Mouse (Mus musculus): ENCODE data around the gene Taf12.

The Taf12 gene

DNA sequence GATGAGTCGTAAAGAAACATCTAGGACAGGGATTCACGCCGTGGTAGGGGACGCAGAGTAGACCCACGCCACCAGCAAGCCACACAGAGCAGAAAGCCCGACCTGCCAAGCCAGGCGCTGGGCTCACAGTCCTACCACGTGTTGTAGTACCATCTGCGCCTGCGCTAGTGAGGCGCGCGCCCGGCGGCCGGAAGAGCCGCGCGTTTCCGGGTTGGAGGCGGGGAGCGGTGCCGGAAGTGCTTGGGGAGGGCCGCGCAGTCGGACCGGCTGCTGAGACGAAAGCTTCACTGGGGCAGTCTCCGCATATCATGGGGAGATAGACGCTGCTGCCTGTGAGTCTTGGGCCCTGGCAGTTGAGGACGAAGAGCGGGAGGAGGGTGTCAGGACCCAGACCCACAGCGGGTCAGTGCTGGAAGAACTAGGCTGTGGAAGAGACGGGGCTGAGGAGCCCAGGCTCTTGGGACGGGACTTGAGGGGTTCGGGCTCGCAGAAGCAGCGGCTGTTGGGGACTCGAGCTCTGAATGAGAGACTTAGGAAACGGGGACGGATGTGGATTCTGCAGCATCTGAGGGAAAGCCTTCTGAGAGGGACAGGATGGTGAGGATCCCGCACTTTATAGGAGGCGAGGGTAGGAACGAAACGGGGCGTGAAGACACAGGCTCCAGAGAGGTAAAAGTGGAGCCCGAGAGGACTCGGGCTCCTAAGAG lies at the start of gene Taf12:
Gene Taf12 (plus strand): TSS at position 220 of the 707 bp plus-strand sequence.
- peak; percentile 92 for DNase-seq (ENCODE audit: low spot score)

DNA sequence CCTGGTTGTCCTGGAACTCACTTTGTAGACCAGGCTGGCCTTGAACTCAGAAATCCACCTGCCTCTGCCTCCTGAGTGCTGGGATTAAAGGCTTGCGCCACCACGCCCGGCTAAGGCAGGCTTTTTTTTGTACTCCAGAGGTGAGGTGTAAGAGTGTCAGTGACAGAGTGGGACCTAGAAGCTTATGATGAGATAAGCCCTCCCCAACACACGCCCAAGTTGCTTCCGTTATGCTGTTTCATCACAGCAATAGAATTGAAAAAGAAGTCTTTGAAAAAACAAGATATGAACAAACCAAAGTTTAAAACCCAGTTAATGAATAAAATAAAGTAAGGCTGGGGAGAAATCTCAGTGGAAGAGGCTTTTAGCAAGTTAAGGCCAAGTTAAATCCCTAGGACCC lies 43.8 kb upstream of the Taf12 start:
- DNase-seq (ENCODE audit: low spot score), result no peak

DNA sequence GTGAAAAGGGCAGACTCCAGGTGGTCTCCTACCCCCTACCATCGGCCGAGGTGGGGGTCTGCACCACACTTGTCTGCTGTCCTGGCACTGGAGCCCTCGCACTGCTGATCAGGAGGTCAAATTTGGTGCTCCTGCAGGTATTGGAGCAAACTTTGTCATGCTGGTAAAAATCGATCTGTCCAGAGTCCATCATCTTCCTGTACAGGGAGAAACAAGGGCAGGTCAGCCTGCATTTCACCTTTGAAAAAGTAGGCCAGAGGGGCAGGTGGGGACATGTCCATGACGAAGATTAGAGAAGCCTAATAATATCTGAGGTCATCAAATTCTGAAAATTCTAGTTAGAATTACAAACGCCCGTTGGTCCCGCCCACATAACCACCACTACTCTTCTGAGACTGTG lies 39.5 kb upstream of the Taf12 start:
- DNase-seq (ENCODE audit: low spot score), result no peak

DNA sequence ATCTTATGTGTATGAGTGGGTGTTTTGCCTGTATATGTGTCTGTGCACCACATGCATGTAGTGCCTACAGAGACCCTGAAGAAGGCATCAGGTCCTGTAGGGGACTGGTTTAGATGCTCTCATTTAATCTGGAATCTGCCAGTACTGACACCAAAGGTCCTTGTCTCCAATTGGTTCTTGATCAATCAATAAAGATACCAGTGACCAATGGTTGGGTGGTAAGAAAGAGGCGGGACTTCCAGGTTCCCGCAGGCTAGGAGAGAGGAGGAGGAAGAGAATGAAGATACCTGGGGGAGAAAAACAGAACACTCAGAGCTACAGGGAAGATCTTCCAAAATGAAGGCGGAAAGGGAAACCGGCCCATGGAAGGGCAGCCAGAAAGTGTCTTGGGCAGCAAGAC lies 35.8 kb upstream of the Taf12 start:
- DNase-seq (ENCODE audit: low spot score), result no peak

DNA sequence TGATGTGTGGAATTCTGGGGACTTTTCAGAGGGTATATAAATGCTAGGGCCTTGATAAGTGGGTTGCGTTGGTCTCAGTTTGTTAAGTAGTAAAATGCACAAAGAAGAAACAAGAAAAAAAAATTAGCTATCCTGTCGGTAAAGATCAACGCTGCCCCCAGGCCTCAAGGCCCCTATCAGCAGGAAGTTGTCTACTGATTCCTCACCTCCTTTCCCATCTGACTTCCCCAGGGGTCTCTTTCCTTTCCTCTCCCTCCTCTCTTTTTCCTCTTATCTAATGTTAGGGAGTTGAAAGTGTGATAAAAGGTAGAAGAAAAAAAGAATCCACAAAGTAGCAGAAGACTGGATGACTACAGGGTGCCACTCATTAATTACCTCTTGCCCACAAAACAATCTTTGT lies 33.8 kb upstream of the Taf12 start:
- DNase-seq (ENCODE audit: low spot score), result no peak

DNA sequence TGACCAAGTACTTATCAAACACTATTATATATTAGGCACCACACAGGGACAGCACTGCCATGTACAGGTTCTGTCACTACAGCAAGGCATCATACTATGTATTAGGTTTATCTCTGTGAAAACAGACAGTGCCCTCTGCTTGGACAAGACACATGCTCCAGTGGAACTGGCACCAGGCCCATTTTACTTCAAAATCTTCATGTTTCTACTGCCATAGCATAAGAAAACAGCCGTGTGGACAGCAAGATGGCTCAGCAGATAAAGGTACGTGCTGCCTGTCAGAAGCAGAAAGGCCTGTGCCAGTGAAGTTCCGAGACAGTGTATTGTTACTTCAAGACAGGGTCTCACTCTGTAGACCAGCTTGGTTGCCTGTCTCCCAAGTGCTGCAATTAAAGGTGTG lies 33.0 kb upstream of the Taf12 start:
- no peak for DNase-seq (ENCODE audit: low spot score)

DNA sequence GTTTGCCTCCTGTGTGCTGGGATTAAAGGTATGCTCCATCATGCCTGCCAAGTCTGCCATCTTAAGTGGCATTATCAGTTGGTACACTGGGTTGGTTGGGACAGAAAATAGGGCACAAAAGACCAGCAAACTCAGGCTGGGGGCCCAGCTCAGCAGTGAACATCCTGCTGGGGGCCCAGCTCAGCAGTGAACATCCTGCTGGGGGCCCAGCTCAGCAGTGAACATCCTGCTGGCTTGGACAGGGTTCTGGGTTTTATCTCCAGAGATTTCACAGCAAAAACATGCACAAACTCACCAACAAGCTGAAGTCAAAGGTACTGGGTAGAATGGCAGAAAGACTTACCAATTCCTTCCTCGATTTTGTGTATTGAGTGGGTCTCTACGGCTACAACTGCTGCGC lies 28.5 kb upstream of the Taf12 start:
- DNase-seq (ENCODE audit: low spot score), result no peak

- no peak for DNase-seq (ENCODE audit: low spot score)
These were observed 26.7 kb upstream of the Taf12 start for GRCm38 (mm10) chr4:132247451-132247997.

DNA sequence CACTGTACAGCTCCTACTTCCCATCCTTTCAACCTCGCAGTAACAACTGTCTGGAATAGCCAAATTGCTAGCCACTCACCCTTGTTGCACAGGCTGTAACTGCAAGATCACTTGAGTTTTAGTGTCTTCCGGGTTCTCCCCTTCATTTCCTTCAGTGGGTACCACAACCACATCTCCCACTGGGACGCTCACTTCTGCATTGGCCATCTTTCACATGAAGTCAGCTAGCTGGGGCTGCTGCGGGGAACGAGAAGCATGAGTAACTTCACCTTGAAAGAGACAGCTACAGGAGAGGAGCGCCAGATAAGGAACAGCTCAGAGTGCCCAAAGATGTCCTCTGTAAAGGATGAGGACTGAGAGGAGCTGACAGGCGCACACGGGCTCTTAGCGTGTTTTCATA lies 22.6 kb upstream of the Taf12 start:
- no peak for DNase-seq (ENCODE audit: low spot score)

DNA sequence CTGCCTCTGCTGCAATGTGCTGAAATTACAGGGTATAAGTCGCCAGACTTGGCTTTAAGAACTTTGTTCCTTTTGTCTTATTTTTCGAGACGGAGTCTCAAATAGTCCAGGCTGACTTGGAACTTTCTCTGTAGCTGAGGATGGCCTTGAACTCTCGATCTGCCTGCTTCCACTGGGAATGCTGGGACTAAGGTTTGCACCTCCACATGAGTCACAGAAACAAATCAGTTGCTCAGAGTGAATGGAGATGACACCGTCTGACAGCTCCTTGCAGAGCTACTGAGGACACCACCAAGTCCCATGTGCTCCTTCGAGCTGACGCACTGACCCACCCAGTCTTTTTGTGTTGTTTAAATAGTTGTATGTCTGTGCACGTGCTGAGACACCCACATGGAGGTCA lies 21.0 kb upstream of the Taf12 start:
- no peak for DNase-seq (ENCODE audit: low spot score)

DNA sequence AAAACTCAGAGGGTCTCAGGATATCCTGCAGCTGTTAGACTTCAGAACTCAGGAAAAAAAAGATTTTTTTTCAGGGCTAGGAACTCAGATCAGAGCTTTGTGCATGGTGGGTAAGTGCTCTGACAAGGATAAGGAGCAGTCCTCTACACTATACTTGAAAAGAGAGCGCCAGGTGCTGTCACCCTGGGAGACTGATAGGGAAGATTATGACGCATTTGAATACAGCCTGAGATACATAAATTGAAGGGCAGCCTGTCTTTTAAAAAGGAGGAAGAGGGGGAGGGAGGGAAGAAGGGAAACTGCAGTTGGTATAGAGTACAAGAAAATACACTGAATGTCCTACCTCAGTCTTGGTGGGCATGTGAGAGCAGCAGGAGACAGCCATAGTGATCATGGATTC lies 20.6 kb upstream of the Taf12 start:
- no peak for DNase-seq (ENCODE audit: low spot score)

DNA sequence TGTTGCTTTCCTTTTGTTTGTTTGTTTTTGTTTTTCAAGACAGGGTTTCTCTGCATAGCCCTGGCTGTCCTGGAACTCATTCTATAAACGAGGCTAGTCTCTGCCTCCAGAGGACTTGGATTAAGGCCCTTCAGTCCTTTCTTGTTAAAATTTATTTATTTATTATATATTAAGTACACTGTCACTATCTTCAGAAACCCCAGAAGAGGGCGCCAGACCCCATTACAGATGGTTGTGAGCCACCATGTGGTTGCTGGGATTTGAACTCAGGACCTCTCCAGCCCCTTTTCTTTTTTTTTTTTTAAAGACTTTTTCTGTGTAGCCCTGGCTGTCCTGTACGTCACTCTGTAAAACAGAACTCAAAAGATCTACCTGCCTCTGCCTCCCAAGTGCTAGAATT lies 19.2 kb upstream of the Taf12 start:
- DNase-seq (ENCODE audit: low spot score), result no peak

DNA sequence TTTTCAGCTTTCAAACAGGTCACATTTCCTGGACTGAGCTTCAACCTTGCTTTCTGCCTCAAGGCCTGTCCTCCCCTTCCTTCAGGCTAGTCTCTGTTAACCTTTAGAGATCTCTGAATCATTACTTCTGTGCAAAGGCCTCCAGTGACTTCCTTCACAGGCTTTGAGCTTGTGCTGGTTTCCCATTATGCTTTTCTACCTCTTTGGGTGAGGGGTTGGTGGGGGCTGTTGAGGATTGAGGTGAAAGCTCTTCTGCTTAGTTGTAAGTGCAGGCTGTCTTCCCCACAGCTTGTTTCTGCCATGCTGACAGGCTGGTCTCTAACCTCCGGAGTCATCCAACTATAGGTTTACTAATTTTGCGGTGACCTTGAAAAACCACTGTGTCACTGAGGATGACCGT lies 17.8 kb upstream of the Taf12 start:
- no peak for DNase-seq (ENCODE audit: low spot score)

GRCm38 (mm10) chr4:132259248-132259647 lies 14.9 kb upstream of the Taf12 start:
- no peak for DNase-seq (ENCODE audit: low spot score)

DNA sequence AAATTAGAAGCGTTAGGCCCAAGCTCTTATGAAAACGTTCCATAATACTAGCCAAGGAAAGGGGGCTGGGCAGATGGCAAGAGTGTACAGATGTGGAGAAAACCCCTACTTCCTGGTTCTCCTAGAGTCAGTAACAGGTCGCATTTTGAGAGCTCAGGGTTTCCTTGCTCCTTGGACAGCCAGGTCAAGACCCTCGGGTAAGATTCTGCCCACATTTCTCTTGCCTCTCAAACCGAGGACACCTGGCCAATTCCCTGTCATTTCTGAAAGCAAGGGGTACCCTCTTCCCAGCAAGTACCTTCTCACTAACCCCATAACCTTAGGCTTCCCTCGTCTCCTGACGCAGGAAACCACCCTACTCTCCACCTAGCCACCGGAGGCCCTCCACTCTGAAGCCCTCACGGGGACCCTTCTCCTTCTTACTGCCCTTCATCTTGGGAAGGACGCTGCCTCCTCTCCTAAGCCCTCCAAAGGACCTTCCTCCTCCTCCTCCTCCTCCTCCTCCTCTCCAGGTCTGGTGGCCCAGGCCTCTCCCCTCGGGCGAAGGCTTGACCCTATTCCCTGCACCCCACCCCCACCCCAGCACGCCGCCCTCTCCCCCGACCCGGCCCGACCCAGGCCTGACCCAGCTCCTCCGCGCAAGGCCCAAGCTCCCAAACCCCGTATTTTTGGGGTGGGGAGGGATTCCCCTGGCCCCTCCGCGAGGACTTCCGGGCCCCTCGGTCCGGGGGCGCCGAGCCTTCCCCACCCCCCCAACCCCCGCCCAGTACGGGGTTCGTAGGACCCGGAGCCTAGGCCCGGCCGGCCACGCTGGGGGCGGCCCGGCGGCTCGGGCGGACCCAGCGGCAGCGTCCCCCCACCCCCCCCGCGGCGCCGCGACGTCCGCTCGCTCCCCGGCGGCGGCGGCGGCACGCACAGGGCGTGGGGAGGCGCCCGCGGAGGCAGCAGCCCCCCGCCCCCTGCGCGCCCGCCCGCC lies 13.5 kb upstream of the Taf12 start:
- no peak for DNase-seq (ENCODE audit: low spot score)

GRCm38 (mm10) chr4:132261514-132262357 lies 12.4 kb upstream of the Taf12 start, which contains the start of gene Gmeb1:
Gmeb1 (minus strand) TSS chr4:132261602.
- peak; percentile 59 for DNase-seq (ENCODE audit: low spot score)

DNA sequence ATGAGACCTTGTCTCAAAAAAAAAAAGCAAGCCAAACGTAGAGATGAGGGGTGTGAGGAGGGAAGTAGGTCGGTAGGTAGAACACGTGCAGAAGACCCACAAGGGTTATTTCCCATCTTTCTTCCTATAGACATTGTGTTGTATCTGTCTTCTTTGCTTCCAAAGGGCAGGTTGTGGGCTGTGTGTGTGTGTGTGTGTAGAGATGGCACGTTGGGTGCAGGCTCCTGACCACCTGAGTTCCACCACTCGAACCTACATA lies 11.9 kb upstream of the Taf12 start:
- DNase-seq (ENCODE audit: low spot score), result no peak

GRCm38 (mm10) chr4:132263313-132263712 lies 10.9 kb upstream of the Taf12 start:
- no peak for DNase-seq (ENCODE audit: low spot score)

GRCm38 (mm10) chr4:132266835-132267349 lies 7.3 kb upstream of the Taf12 start:
- DNase-seq (ENCODE audit: low spot score), result no peak

GRCm38 (mm10) chr4:132268871-132269739 lies 5.1 kb upstream of the Taf12 start:
- no peak for DNase-seq (ENCODE audit: low spot score)

Measured in left cerebral cortex, adult 11 months (tissue).